Mouse (Mus musculus) midbrain, embryonic 11.5 days (tissue): Measurements from ENCODE around the gene Cubn. TPM values are rescaled to one million over a fixed set of nuclear protein-coding genes. Genes with fewer than 3 reads are reported as not detected.

Source experiments
- ATAC-seq: fragments of 200-750 bp; cut with Nextera tagmentation; 2 replicates; pipeline ENCODE4 v1.8.0; 2017; ENCODE audit warnings: moderate TSS enrichment, moderate library complexity; ENCODE audit not compliant: low FRiP score
- DNase-seq: peaks from one replicate; pipeline ENCODE4 v3.0.0; 2015; ENCODE audit warnings: low spot score; ENCODE audit errors: missing footprints
- H3K27ac ChIP-seq: fragments of 300-500 bp; sonication (generic); 2 replicates; pipeline ENCODE4 v1.5.1; 2014; ENCODE audit warnings: low read depth, low read length
- H3K27me3 ChIP-seq: fragments of 300-500 bp; sonication (generic); 2 replicates; pipeline ENCODE4 v1.6.1; 2014; ENCODE audit warnings: mild to moderate bottlenecking, low read length, moderate library complexity, mixed read lengths; ENCODE audit not compliant: control insufficient read depth, insufficient read depth
- H3K36me3 ChIP-seq: fragments of 300-500 bp; sonication (generic); 2 replicates; pipeline ENCODE4 v1.6.1; 2014; ENCODE audit warnings: mild to moderate bottlenecking, low read length, moderate library complexity, mixed read lengths; ENCODE audit not compliant: control insufficient read depth, insufficient read depth
- H3K4me1 ChIP-seq: fragments of 300-500 bp; sonication (generic); 2 replicates; pipeline ENCODE4 v1.6.1; 2014; ENCODE audit warnings: low read length; ENCODE audit not compliant: control insufficient read depth, insufficient read depth
- H3K4me2 ChIP-seq: fragments of 300-500 bp; sonication (generic); 2 replicates; pipeline ENCODE4 v1.6.1; 2014; ENCODE audit warnings: mild to moderate bottlenecking, moderate library complexity
- H3K4me3 ChIP-seq: fragments of 300-500 bp; sonication (generic); 2 replicates; pipeline ENCODE4 v1.5.1; 2014; ENCODE audit warnings: low read depth, low read length
- H3K9ac ChIP-seq: fragments of 300-500 bp; sonication (generic); 2 replicates; pipeline ENCODE4 v1.6.1; 2014; ENCODE audit warnings: low read length
- H3K9me3 ChIP-seq: fragments of 300-500 bp; sonication (generic); 2 replicates; pipeline ENCODE4 v1.6.1; 2016; ENCODE audit warnings: low read length; ENCODE audit not compliant: control insufficient read depth
- WGBS: fragments of 180-500 bp; shearing (Covaris S2); extraction: QIAGEN DNeasy Blood & Tissue Kit; methylation state at CpG from one replicate; pipeline ENCODE4 v1.1.7; 2014; 5-methylcytosine and 5-hydroxymethylcytosine counted together
- polyA plus RNA-seq: library from polyadenylated mRNA; unstranded; fragments of >200 nt; fragmentation: Nextera tagmentation; extraction: Ambion mirVana; gene quantifications from 2 replicates; pipeline ENCODE4 v1.2.1, GENCODE M21; 2014

The Cubn gene
- polyA plus RNA-seq, 1 experiment from 2014 or later = 0.78 TPM

DNA sequence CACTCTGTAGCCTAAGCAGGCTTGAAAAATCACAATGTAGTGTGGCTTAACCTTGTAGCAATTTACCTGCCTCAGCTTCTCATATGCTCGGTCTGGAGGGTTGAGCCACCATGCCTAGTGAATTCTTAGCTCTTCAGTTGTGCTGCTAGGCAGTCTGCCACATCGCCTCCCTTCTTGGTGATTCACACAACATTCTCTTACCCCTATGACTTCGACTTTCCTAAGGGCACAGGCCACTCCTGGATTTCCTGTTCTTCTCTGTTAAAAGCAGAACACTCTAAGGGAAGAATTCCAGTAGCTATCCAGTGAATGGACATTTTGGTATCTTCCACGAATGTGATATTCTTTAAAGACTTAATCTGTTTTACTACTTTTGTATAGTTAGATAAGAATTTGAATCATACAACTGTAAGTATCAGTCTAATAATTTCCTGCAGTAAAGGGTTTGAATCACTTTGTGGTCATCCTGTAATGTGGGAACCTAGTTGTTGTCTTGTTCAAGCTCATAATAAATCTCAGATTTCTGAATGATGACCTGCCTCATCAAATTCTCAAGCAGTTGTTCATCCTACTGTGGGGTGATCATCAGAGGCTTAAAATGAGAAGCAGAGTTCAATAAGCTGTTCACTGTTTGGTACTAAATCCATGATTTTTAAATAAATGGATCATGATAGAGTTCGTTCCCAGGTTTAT lies 86.5 kb downstream of the Cubn start:
- H3K27ac ChIP-seq = no peak overlapping the region
- no peaks in the 10 kb centered on the region for H3K36me3 ChIP-seq
- no peak overlapping the region for H3K4me3 ChIP-seq
- H3K9ac ChIP-seq = no peak overlapping the region
- no peak overlapping the region for H3K4me2 ChIP-seq
- DNase-seq (no peak), ATAC-seq (no peak)
- no peaks in the 10 kb centered on the region for H3K27me3 ChIP-seq
- H3K9me3 ChIP-seq = no peaks in the 10 kb centered on the region
- WGBS = 88% methylated on average over 5 of the region's 5 CpGs
- peaks cover 15% of the 10 kb centered on the region for H3K4me1 ChIP-seq

GRCm38 (mm10) chr2:13400831-13401230 lies 90.8 kb downstream of the Cubn start:
- ATAC-seq = no peak
- Histone ChIP-seq H3K4me1 (peaks cover 29% of the 10 kb centered on the region), H3K27ac (no peak overlapping the region), H3K36me3 (no peaks in the 10 kb centered on the region), H3K4me2 (no peak overlapping the region), H3K9me3 (no peaks in the 10 kb centered on the region; the same call in 1 of the 2 replicates), H3K9ac (no peak overlapping the region), H3K4me3 (no peak overlapping the region), H3K27me3 (no peaks in the 10 kb centered on the region)
- 82% methylated on average over 6 of the region's 6 CpGs for WGBS
- no peak for DNase-seq

- Histone ChIP-seq H3K9me3 (no peaks in the 10 kb centered on the region; the same call in 1 of the 2 replicates), H3K36me3 (no peaks in the 10 kb centered on the region), H3K27me3 (no peaks in the 10 kb centered on the region), H3K4me3 (no peak overlapping the region), H3K27ac (peak overlapping the region; percentile 87), H3K9ac (peak overlapping the region; percentile 16; the same call in 1 of the 2 replicates), H3K4me1 (peaks cover 35% of the 10 kb centered on the region), H3K4me2 (no peak overlapping the region)
- WGBS = 62% methylated on average over 5 of the region's 5 CpGs
- no peak for DNase-seq
- peak; percentile 67 for ATAC-seq
These were observed 92.0 kb downstream of the Cubn start for GRCm38 (mm10) chr2:13399480-13400072.

- H3K9ac ChIP-seq = no peak overlapping the region
- ATAC-seq (peak; percentile 93), DNase-seq (peak; percentile 96)
- H3K4me1 ChIP-seq = peaks cover 40% of the 10 kb centered on the region
- WGBS = 3% methylated on average over 2 of the region's 2 CpGs
- H3K9me3 ChIP-seq = no peaks in the 10 kb centered on the region; the same call in 1 of the 2 replicates
- peak overlapping the region; percentile 87 for H3K27ac ChIP-seq
- H3K4me2 ChIP-seq = no peak overlapping the region
- no peaks in the 10 kb centered on the region for H3K27me3 ChIP-seq
- H3K4me3 ChIP-seq = no peak overlapping the region
- H3K36me3 ChIP-seq = no peaks in the 10 kb centered on the region
These were observed 92.7 kb downstream of the Cubn start for GRCm38 (mm10) chr2:13398955-13399354.

DNA sequence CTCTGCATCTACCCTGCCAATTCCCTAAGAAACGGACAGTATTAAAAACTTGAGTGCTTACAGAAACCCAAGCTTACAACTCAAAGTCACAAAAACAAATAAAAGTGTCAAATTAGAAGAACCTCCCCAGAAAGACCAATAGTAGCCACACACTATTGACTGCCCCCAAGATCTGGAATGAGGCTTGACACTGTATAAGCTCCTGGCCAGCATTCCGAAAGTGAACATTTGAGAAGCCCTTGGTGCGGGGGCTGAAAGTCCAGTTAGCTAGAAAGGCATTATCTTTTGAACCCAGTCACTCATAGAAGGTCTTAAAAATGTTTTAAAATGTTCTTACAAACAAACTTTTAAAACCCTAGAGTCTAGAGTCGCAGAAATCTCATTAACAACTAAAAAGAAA lies 93.1 kb downstream of the Cubn start:
- Histone ChIP-seq H3K4me3 (no peak overlapping the region), H3K27ac (peak overlapping the region; percentile 87), H3K36me3 (no peaks in the 10 kb centered on the region), H3K4me2 (no peak overlapping the region), H3K9ac (no peak overlapping the region; the same call in 1 of the 2 replicates), H3K4me1 (peaks cover 40% of the 10 kb centered on the region), H3K27me3 (no peaks in the 10 kb centered on the region), H3K9me3 (no peaks in the 10 kb centered on the region; the same call in 1 of the 2 replicates)
- WGBS = 26% methylated on average over 4 of the region's 4 CpGs
- DNase-seq (peak; percentile 93), ATAC-seq (peak; percentile 66)

DNA sequence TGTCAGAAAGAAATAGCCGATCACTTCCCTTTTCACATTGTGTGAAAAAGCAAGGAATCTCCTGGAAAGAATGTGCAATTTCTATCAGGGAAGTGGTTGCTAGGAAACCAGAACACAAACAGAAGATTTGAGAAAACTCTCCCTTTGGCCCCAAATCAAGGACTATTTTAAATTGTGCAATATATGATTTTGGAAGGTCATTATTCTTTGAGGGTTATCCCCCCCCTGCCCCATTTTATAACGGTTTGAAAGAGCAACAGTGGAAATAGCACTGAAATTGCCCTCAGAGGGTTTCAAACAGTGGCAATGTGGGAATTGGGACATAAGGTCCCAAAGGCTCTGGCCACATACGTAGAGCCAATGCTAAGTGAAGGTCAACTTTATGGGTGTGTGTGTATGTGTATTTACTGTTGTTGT lies 95.5 kb downstream of the Cubn start:
- DNase-seq = peak; percentile 89

GRCm38 (mm10) chr2:13391018-13391417 lies 100.6 kb downstream of the Cubn start:
- Histone ChIP-seq H3K9ac (no peak overlapping the region), H3K27ac (peak overlapping the region; percentile 6; the same call in 1 of the 2 replicates), H3K36me3 (no peaks in the 10 kb centered on the region), H3K4me3 (no peak overlapping the region), H3K4me2 (no peak overlapping the region), H3K9me3 (no peaks in the 10 kb centered on the region), H3K27me3 (no peaks in the 10 kb centered on the region), H3K4me1 (peaks cover 19% of the 10 kb centered on the region)
- ATAC-seq = no peak
- DNase-seq = no peak
- WGBS = 58% methylated on average over 3 of the region's 3 CpGs

More for the DNA sequence above, 95.5 kb downstream of the Cubn start:
- no peaks in the 10 kb centered on the region for H3K27me3 ChIP-seq
- H3K36me3 ChIP-seq = no peaks in the 10 kb centered on the region
- no peaks in the 10 kb centered on the region; the same call in 1 of the 2 replicates for H3K9me3 ChIP-seq
- H3K27ac ChIP-seq = no peak overlapping the region
- H3K9ac ChIP-seq = no peak overlapping the region
- WGBS = 36% methylated on average over 3 of the region's 3 CpGs
- H3K4me1 ChIP-seq = peaks cover 40% of the 10 kb centered on the region
- ATAC-seq = no peak
- no peak overlapping the region for H3K4me2 ChIP-seq
- no peak overlapping the region for H3K4me3 ChIP-seq

- Histone ChIP-seq H3K36me3 (no peaks in the 10 kb centered on the region), H3K9ac (no peak overlapping the region), H3K27me3 (no peaks in the 10 kb centered on the region), H3K4me2 (no peak overlapping the region), H3K27ac (peak overlapping the region; percentile 97), H3K4me3 (no peak overlapping the region), H3K9me3 (no peaks in the 10 kb centered on the region), H3K4me1 (peaks cover 23% of the 10 kb centered on the region)
- 78% methylated on average over 5 of the region's 5 CpGs for WGBS
- DNase-seq = no peak
- ATAC-seq = no peak
These were observed 105.0 kb downstream of the Cubn start for GRCm38 (mm10) chr2:13386631-13387030.
